Mouse (Mus musculus) liver, adult 2 months (tissue): ENCODE data around the gene Rack1.

Experiments
- CTCF ChIP-seq: fragments of 200-500 bp; IDR thresholded peaks from 2 replicates; pipeline ENCODE4 v1.5.1; 2011; ENCODE audit warnings: low read depth, low read length, control low read depth
- POLR2A ChIP-seq: fragments of 200-500 bp; IDR thresholded peaks from 2 replicates; pipeline ENCODE4 v1.6.1; 2011; ENCODE audit warnings: low read length, control low read depth; ENCODE audit not compliant: insufficient read depth; ENCODE audit errors: extremely low read depth

- TF ChIP-seq POLR2A (no peak), CTCF (no peak)
Measured at GRCm38 (mm10) chr11:48807563-48808303, 7.6 kb downstream of the Rack1 start.
